Mouse (Mus musculus) olfactory bulb, adult 2 months (tissue): ENCODE measurements at regions not wholly inside any gene's neighbourhood (a gene's known extent, or its start where the extent isn't known, plus 50 kb on each side); places are given as distances from the start of the nearest gene placed in this dataset.
A peak's percentile ranks its signal among the peaks of the same experiment; 100 is the strongest.

Experiments used
- H3K27ac ChIP-seq: fragments of 200-500 bp; 2 replicates; pipeline ENCODE4 v1.5.1; 2012; ENCODE audit warnings: low read depth, low read length; ENCODE audit not compliant: insufficient read depth
- H3K4me1 ChIP-seq: fragments of 200-500 bp; 2 replicates; pipeline ENCODE4 v1.6.1; 2012; ENCODE audit warnings: low read length; ENCODE audit not compliant: control insufficient read depth, insufficient read depth
- H3K4me3 ChIP-seq: fragments of 200-500 bp; 2 replicates; pipeline ENCODE4 v1.5.1; 2012; ENCODE audit warnings: mild to moderate bottlenecking, low read depth, low read length, moderate library complexity; ENCODE audit not compliant: insufficient read depth
- CTCF ChIP-seq: fragments of 200-500 bp; IDR thresholded peaks from 2 replicates; pipeline ENCODE4 v1.5.1; 2012; ENCODE audit warnings: low read depth, mild to moderate bottlenecking, low read length, moderate library complexity; ENCODE audit not compliant: insufficient read depth
- POLR2A ChIP-seq: fragments of 200-500 bp; IDR thresholded peaks from 2 replicates; pipeline ENCODE4 v1.6.1; 2012; ENCODE audit warnings: mild to moderate bottlenecking, low read depth, low read length, moderate library complexity; ENCODE audit not compliant: insufficient read depth
- WGBS: fragments of 180-500 bp; shearing (Covaris S2); methylation state at CpG from one replicate; pipeline ENCODE4 v1.1.7; 2018; 5-methylcytosine and 5-hydroxymethylcytosine counted together

DNA sequence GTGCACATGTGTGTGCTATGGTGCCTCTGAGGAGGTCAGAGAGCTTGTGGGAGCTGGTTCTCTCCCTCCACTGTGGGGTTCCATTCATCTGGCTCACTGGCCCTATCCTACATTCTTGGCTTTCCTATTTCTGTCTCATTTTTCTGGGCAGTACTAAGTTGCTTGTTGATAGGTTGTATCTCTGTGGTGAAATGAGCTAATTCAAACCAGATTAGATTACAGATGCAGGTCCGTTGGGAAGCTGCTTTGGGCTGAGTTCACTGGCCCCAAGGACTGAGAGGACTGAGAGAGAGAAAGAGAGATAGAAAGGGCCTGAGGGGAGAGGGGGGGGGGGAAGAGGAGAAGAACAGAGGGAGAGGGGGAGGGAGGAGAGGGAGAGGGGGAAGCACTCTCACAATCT, 83.5 kb downstream of the Rpl14 start:
- no peak overlapping the region for H3K27ac ChIP-seq
- 83% methylated on average over 1 of the region's 1 CpGs for WGBS
- TF ChIP-seq CTCF (no peak), POLR2A (no peak)
- no peaks in the 10 kb centered on the region for H3K4me1 ChIP-seq
- no peak overlapping the region for H3K4me3 ChIP-seq

GRCm38 (mm10) chr9:120656976-120657375, 85.7 kb downstream of the Rpl14 start:
- TF ChIP-seq CTCF (peak; percentile 79), POLR2A (no peak)

DNA sequence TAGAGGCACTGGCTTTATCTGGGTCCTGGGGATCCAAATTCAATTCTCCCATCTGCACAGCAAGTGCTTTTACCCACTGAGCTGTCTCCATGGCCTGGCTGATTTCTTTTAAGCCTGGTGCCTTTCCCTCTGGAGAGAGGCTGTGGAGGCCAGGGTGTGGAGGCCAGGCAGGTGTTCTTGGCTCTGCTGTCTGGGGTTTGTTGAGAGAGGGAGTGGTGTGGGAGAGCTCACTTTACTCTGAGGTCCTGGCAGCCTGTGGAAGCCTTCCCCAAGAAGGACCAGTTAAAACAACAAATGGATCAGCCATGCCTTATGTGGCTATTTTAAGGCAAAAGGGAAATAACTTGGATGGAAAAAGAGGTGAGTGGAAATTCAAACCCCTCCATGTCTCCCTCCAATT, 86.5 kb downstream of the Rpl14 start:
- no peak overlapping the region for H3K27ac ChIP-seq
- no peaks in the 10 kb centered on the region for H3K4me1 ChIP-seq
- H3K4me3 ChIP-seq = no peak overlapping the region
- TF ChIP-seq CTCF (no peak), POLR2A (no peak)

More at GRCm38 (mm10) chr9:120656976-120657375, 85.7 kb downstream of the Rpl14 start:
- 26% methylated on average over 6 of the region's 6 CpGs for WGBS
- Histone ChIP-seq H3K27ac (no peak overlapping the region), H3K4me1 (no peaks in the 10 kb centered on the region), H3K4me3 (no peak overlapping the region)

DNA sequence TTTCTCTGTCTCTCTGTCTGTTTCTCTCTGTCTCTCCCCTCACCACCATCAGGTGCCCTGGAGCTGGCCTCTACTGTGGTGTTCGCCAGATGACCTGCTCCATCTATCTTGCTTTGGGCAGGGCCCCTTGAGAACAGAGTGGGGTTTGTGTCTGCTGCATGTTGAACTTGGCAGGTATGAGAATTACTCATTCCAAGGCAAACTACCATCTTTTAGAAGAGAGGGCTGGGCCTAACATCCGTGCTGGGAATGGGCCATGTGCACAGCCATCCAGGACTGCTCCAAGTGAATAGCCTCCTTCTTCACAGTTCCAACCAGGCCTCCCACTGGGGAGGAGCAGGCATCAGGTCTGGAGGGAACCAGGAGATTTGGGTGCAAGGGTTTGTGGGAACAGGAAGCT, 87.3 kb downstream of the Rpl14 start:
- H3K4me3 ChIP-seq = no peak overlapping the region
- H3K27ac ChIP-seq = no peak overlapping the region
- WGBS = 81% methylated on average over 2 of the region's 2 CpGs
- TF ChIP-seq CTCF (no peak), POLR2A (no peak)
- no peaks in the 10 kb centered on the region for H3K4me1 ChIP-seq

DNA sequence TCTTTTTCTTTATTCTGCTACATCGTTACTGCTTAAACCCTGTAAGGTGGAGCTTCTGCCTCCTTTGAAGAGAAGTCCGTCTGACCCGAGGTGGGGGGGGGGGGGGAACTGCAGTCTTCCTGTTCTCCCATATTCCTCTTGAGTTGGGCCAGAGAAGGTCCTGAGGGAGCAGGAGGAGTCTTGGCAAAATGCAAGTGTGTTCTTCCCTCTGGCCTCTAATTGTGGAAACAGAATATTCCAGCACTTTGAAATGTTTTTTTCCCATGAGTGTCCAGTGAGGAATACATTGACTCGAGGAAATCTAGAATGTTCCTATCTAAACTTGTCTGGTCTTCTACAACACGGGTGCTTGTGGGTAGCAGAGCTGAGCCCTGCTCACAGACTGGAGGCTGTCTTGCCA, 90.0 kb downstream of the Rpl14 start:
- WGBS = 58% methylated on average over 5 of the region's 5 CpGs
- Histone ChIP-seq H3K4me3 (no peak overlapping the region), H3K4me1 (no peaks in the 10 kb centered on the region), H3K27ac (no peak overlapping the region)
- TF ChIP-seq POLR2A (no peak), CTCF (no peak)

DNA sequence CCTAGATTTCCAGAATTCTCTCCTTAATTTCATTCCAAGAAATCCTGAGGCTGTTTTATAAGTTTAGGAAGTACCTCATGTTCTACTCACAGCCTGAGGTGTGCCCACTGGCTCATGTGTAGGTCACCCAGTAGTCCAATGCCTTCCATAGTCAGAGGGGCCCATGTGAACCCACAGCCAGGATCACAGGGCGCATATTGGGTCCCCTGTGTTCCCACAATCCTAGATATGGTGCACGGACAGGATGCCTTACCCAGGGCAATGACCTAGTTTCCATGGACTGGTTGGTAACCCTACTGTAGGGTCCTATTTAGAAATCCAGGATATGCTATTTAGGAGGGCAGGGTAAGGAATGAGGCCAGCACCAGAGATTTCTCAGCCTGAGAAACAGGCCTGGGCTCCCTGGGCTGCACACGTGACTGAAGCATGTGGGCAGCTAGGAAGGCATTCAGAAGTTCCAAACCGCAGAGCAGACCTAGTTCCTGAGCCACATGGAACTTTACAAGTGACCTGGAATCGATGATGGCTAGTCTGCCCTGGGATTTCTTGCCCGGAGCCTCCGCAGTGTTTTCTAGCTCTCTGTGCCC, 90.5 kb downstream of the Rpl14 start:
- TF ChIP-seq POLR2A = no peak
- no peak for TF ChIP-seq CTCF
- H3K4me3 ChIP-seq = no peak overlapping the region
- H3K4me1 ChIP-seq = no peaks in the 10 kb centered on the region
- WGBS = 93% methylated on average over 7 of the region's 7 CpGs
- no peak overlapping the region for H3K27ac ChIP-seq

GRCm38 (mm10) chr9:120663181-120663580, 91.9 kb downstream of the Rpl14 start:
- 69% methylated on average over 6 of the region's 6 CpGs for WGBS
- Histone ChIP-seq H3K4me1 (no peaks in the 10 kb centered on the region), H3K4me3 (no peak overlapping the region), H3K27ac (no peak overlapping the region)
- TF ChIP-seq POLR2A (no peak), CTCF (no peak)

- no peak for TF ChIP-seq POLR2A
- TF ChIP-seq CTCF = no peak
- no peak overlapping the region for H3K4me3 ChIP-seq
- WGBS = 92% methylated on average over 10 of the region's 10 CpGs
- no peaks in the 10 kb centered on the region for H3K4me1 ChIP-seq
- no peak overlapping the region for H3K27ac ChIP-seq
Observed at GRCm38 (mm10) chr9:120664086-120664485, 92.8 kb downstream of the Rpl14 start.

- H3K4me3 ChIP-seq = no peak overlapping the region
- H3K27ac ChIP-seq = no peak overlapping the region
- 14% methylated on average over 6 of the region's 6 CpGs for WGBS
- H3K4me1 ChIP-seq = peaks cover 20% of the 10 kb centered on the region
- TF ChIP-seq POLR2A (no peak), CTCF (no peak)
Observed at GRCm38 (mm10) chr9:120672452-120672851, 101.2 kb downstream of the Rpl14 start.

GRCm38 (mm10) chr9:120674855-120675254, 103.6 kb downstream of the Rpl14 start:
- Histone ChIP-seq H3K4me1 (peaks cover 20% of the 10 kb centered on the region), H3K27ac (no peak overlapping the region), H3K4me3 (no peak overlapping the region)
- 32% methylated on average over 11 of the region's 11 CpGs for WGBS
- TF ChIP-seq POLR2A (no peak), CTCF (no peak)
